Mouse (Mus musculus) hindbrain, embryonic 15.5 days (tissue): ENCODE results near the gene Grap2. TPM values are rescaled to one million over a fixed set of nuclear protein-coding genes. Genes with fewer than 3 reads are reported as not detected.
"Not testable (repeated sequence)": the region's sequence is repeated elsewhere in the genome, so short reads cannot be mapped to it uniquely, and the experiment has no call there.

Experiments
- ATAC-seq: fragments of 200-750 bp; cut with Nextera tagmentation; 2 replicates; pipeline ENCODE4 v1.8.0; 2017; ENCODE audit warnings: low read depth, moderate number of reproducible peaks, moderate TSS enrichment; ENCODE audit not compliant: low FRiP score
- H3K27ac ChIP-seq: fragments of 300-500 bp; sonication (generic); replicated peaks from 2 replicates; pipeline ENCODE4 v1.5.1; 2015; ENCODE audit warnings: mild to moderate bottlenecking, inconsistent platforms
- H3K27me3 ChIP-seq: fragments of 300-500 bp; sonication (generic); 2 replicates; pipeline ENCODE4 v1.6.1; 2015; ENCODE audit warnings: control low read depth, inconsistent platforms
- H3K36me3 ChIP-seq: fragments of 300-500 bp; sonication (generic); 2 replicates; pipeline ENCODE4 v1.6.1; 2015; ENCODE audit warnings: control low read depth, inconsistent platforms
- H3K4me1 ChIP-seq: fragments of 300-500 bp; sonication (generic); replicated peaks from 2 replicates; pipeline ENCODE4 v1.6.1; 2015; ENCODE audit warnings: control low read depth, inconsistent platforms
- H3K4me2 ChIP-seq: fragments of 300-500 bp; sonication (generic); 2 replicates; pipeline ENCODE4 v1.6.1; 2015; ENCODE audit warnings: moderate library complexity, mild to moderate bottlenecking, inconsistent platforms
- H3K4me3 ChIP-seq: fragments of 300-500 bp; sonication (generic); 2 replicates; pipeline ENCODE4 v1.5.1; 2015; ENCODE audit warnings: mild to moderate bottlenecking, inconsistent platforms
- H3K9ac ChIP-seq: fragments of 300-500 bp; sonication (generic); 2 replicates; pipeline ENCODE4 v1.6.1; 2015; ENCODE audit warnings: inconsistent platforms
- H3K9me3 ChIP-seq: fragments of 300-500 bp; sonication (generic); 2 replicates; pipeline ENCODE4 v1.6.1; 2016; ENCODE audit warnings: control low read depth, inconsistent platforms
- WGBS: fragments of 180-500 bp; shearing (Covaris S2); methylation state at CpG from one replicate; pipeline ENCODE4 v1.1.7; 2015; 5-methylcytosine and 5-hydroxymethylcytosine counted together
- polyA plus RNA-seq: library from polyadenylated mRNA; unstranded; fragments of >200 nt; fragmentation: Nextera tagmentation; extraction: Ambion mirVana; gene quantifications from 2 replicates; pipeline ENCODE4 v1.2.1, GENCODE M21; 2015

The Grap2 gene
- polyA plus RNA-seq, 1 experiment from 2014 or later: 0.30 TPM

GRCm38 (mm10) chr15:80570226-80570625 lies 2.2 kb upstream of the Grap2 start:
- 93% methylated on average over 1 of the region's 1 CpGs for WGBS
- ATAC-seq: no peak

GRCm38 (mm10) chr15:80571611-80572010 lies 783 bp upstream of the Grap2 start:
- Histone ChIP-seq H3K36me3 (no peaks in the 10 kb centered on the region), H3K4me3 (no peak overlapping the region), H3K4me2 (no peak overlapping the region), H3K27me3 (no peaks in the 10 kb centered on the region), H3K4me1 (peaks cover 6% of the 10 kb centered on the region; the same call in 1 of the 2 replicates), H3K9ac (no peak overlapping the region), H3K27ac (no peak overlapping the region), H3K9me3 (no peaks in the 10 kb centered on the region)
- no peak for ATAC-seq
- WGBS: 74% methylated on average over 7 of the region's 7 CpGs

More at GRCm38 (mm10) chr15:80570226-80570625, 2.2 kb upstream of the Grap2 start:
- no peaks in the 10 kb centered on the region for H3K27me3 ChIP-seq
- H3K4me1 ChIP-seq: 0 out of 2 replicates have a peak, but pooled peaks cover 2% of the 10 kb centered on the region
- H3K27ac ChIP-seq: no peak overlapping the region
- H3K4me2 ChIP-seq: no peak overlapping the region
- no peak overlapping the region for H3K4me3 ChIP-seq
- no peaks in the 10 kb centered on the region for H3K9me3 ChIP-seq
- H3K9ac ChIP-seq: no peak overlapping the region
- H3K36me3 ChIP-seq: no peaks in the 10 kb centered on the region

- Histone ChIP-seq H3K36me3 (no peaks in the 10 kb centered on the region), H3K9me3 (no peaks in the 10 kb centered on the region), H3K27me3 (no peaks in the 10 kb centered on the region), H3K27ac (no peak overlapping the region), H3K4me1 (peaks cover 20% of the 10 kb centered on the region), H3K4me3 (no peak overlapping the region), H3K4me2 (no peak overlapping the region), H3K9ac (no peak overlapping the region)
- no peak for ATAC-seq
- WGBS: 74% methylated on average over 9 of the region's 9 CpGs
These were observed 572 bp downstream of the Grap2 start for GRCm38 (mm10) chr15:80572811-80573520.

- ATAC-seq: no peak
- Histone ChIP-seq H3K36me3 (no peaks in the 10 kb centered on the region), H3K9ac (no peak overlapping the region), H3K9me3 (no peaks in the 10 kb centered on the region), H3K4me3 (no peak overlapping the region), H3K4me1 (peaks cover 23% of the 10 kb centered on the region), H3K27ac (no peak overlapping the region), H3K4me2 (no peak overlapping the region), H3K27me3 (no peaks in the 10 kb centered on the region)
- 91% methylated on average over 17 of the region's 17 CpGs for WGBS
These were observed 2.0 kb downstream of the Grap2 start for GRCm38 (mm10) chr15:80574211-80575040.

- WGBS: 72% methylated on average over 13 of the region's 13 CpGs
- Histone ChIP-seq H3K27me3 (no peaks in the 10 kb centered on the region), H3K36me3 (no peaks in the 10 kb centered on the region), H3K9ac (no peak overlapping the region), H3K4me2 (no peak overlapping the region), H3K27ac (no peak overlapping the region), H3K4me1 (peaks cover 23% of the 10 kb centered on the region), H3K4me3 (no peak overlapping the region), H3K9me3 (no peaks in the 10 kb centered on the region)
- ATAC-seq: no peak
These were observed 3.5 kb downstream of the Grap2 start for GRCm38 (mm10) chr15:80575817-80576370.

- H3K9ac ChIP-seq: no peak overlapping the region
- no peak overlapping the region for H3K4me2 ChIP-seq
- peaks cover 23% of the 10 kb centered on the region for H3K4me1 ChIP-seq
- H3K4me3 ChIP-seq: no peak overlapping the region
- H3K9me3 ChIP-seq: no peaks in the 10 kb centered on the region
- H3K27me3 ChIP-seq: no peaks in the 10 kb centered on the region
- ATAC-seq: no peak
- no peak overlapping the region for H3K27ac ChIP-seq
- H3K36me3 ChIP-seq: no peaks in the 10 kb centered on the region
- WGBS: 76% methylated on average over 11 of the region's 11 CpGs
These were observed 4.1 kb downstream of the Grap2 start for GRCm38 (mm10) chr15:80576415-80576994.

- WGBS: 9% methylated on average over 22 of the region's 22 CpGs
- Histone ChIP-seq H3K4me2 (peak overlapping the region; percentile 25; the same call in 1 of the 2 replicates), H3K27me3 (no peaks in the 10 kb centered on the region), H3K9ac (no peak overlapping the region), H3K9me3 (no peaks in the 10 kb centered on the region), H3K4me3 (no peak overlapping the region), H3K27ac (no peak overlapping the region), H3K4me1 (peaks cover 23% of the 10 kb centered on the region), H3K36me3 (no peaks in the 10 kb centered on the region)
- ATAC-seq: no peak
These were observed 5.0 kb downstream of the Grap2 start for GRCm38 (mm10) chr15:80577166-80577960.

- no peak overlapping the region for H3K9ac ChIP-seq
- no peak overlapping the region for H3K27ac ChIP-seq
- H3K9me3 ChIP-seq: no peaks in the 10 kb centered on the region
- no peaks in the 10 kb centered on the region for H3K27me3 ChIP-seq
- H3K4me1 ChIP-seq: peaks cover 23% of the 10 kb centered on the region
- no peaks in the 10 kb centered on the region for H3K36me3 ChIP-seq
- no peak overlapping the region for H3K4me2 ChIP-seq
- no peak for ATAC-seq
- WGBS: 62% methylated on average over 3 of the region's 3 CpGs
- H3K4me3 ChIP-seq: no peak overlapping the region
These were observed 6.7 kb downstream of the Grap2 start for GRCm38 (mm10) chr15:80579121-80579520.

- not testable (repeated sequence) for H3K4me2 ChIP-seq, H3K9me3 ChIP-seq, H3K27ac ChIP-seq, H3K4me3 ChIP-seq, H3K27me3 ChIP-seq, ATAC-seq, H3K36me3 ChIP-seq, H3K9ac ChIP-seq
- WGBS: 57% methylated on average over 1 of the region's 1 CpGs
- peaks cover 23% of the 10 kb centered on the region for H3K4me1 ChIP-seq
These were observed 8.2 kb downstream of the Grap2 start for GRCm38 (mm10) chr15:80580585-80580984.

- no peaks in the 10 kb centered on the region for H3K36me3 ChIP-seq
- H3K4me2 ChIP-seq: no peak overlapping the region
These were observed 10.4 kb downstream of the Grap2 start for GRCm38 (mm10) chr15:80582581-80583495.

More at GRCm38 (mm10) chr15:80582581-80583495, 10.4 kb downstream of the Grap2 start:
- WGBS: 78% methylated on average over 20 of the region's 20 CpGs
- H3K4me3 ChIP-seq: no peak overlapping the region
- H3K4me1 ChIP-seq: peaks cover 13% of the 10 kb centered on the region
- no peak overlapping the region for H3K9ac ChIP-seq
- no peaks in the 10 kb centered on the region for H3K9me3 ChIP-seq
- H3K27ac ChIP-seq: no peak overlapping the region
- no peak for ATAC-seq
- no peaks in the 10 kb centered on the region for H3K27me3 ChIP-seq
